Mouse (Mus musculus) heart, embryonic 12.5 days (tissue): ENCODE measurements at regions not wholly inside any gene's neighbourhood (a gene's known extent, or its start where the extent isn't known, plus 50 kb on each side); places are given as distances from the start of the nearest gene placed in this dataset.

Experiments
- ATAC-seq: fragments of 200-750 bp; cut with Nextera tagmentation; 2 replicates; pipeline ENCODE4 v1.8.0; 2017; ENCODE audit warnings: moderate TSS enrichment, moderate library complexity; ENCODE audit not compliant: insufficient number of reproducible peaks, low FRiP score
- H3K27ac ChIP-seq: fragments of 300-500 bp; sonication (generic); 2 replicates; pipeline ENCODE4 v1.5.1; 2016; ENCODE audit warnings: mild to moderate bottlenecking, moderate library complexity; ENCODE audit not compliant: poor library complexity, severe bottlenecking
- H3K27me3 ChIP-seq: fragments of 300-500 bp; sonication (generic); replicated peaks from 2 replicates; pipeline ENCODE4 v1.6.1; 2016; ENCODE audit warnings: mild to moderate bottlenecking, moderate library complexity
- H3K36me3 ChIP-seq: fragments of 300-500 bp; sonication (generic); 2 replicates; pipeline ENCODE4 v1.6.1; 2016; ENCODE audit warnings: mild to moderate bottlenecking, moderate library complexity
- H3K4me1 ChIP-seq: fragments of 300-500 bp; sonication (generic); replicated peaks from 2 replicates; pipeline ENCODE4 v1.6.1; 2016; ENCODE audit warnings: mild to moderate bottlenecking
- H3K4me2 ChIP-seq: fragments of 300-500 bp; sonication (generic); 2 replicates; pipeline ENCODE4 v1.6.1; 2016; ENCODE audit warnings: mild to moderate bottlenecking, moderate library complexity
- H3K4me3 ChIP-seq: fragments of 300-500 bp; sonication (generic); 2 replicates; pipeline ENCODE4 v1.5.1; 2016; ENCODE audit warnings: mild to moderate bottlenecking
- H3K9ac ChIP-seq: fragments of 300-500 bp; sonication (generic); 2 replicates; pipeline ENCODE4 v1.6.1; 2016; ENCODE audit warnings: mild to moderate bottlenecking, moderate library complexity
- H3K9me3 ChIP-seq: fragments of 300-500 bp; sonication (generic); replicated peaks from 2 replicates; pipeline ENCODE4 v1.6.1; 2016; ENCODE audit warnings: mild to moderate bottlenecking, moderate library complexity
- WGBS: fragments of 180-500 bp; shearing (Covaris S2); methylation state at CpG from one replicate; pipeline ENCODE4 v1.1.7; 2016; 5-methylcytosine and 5-hydroxymethylcytosine counted together

GRCm38 (mm10) chr2:78724416-78724815 lies 143.5 kb upstream of the Ube2e3 start:
- Histone ChIP-seq H3K4me2 (no peak overlapping the region), H3K9me3 (no peaks in the 10 kb centered on the region), H3K4me1 (0 out of 2 replicates have a peak, but pooled peaks cover 2% of the 10 kb centered on the region), H3K4me3 (no peak overlapping the region), H3K27me3 (no peaks in the 10 kb centered on the region), H3K36me3 (no peaks in the 10 kb centered on the region), H3K27ac (no peak overlapping the region), H3K9ac (no peak overlapping the region)
- WGBS: 42% methylated on average over 2 of the region's 2 CpGs
- no peak for ATAC-seq

GRCm38 (mm10) chr2:78723423-78723822 lies 144.5 kb upstream of the Ube2e3 start:
- H3K27ac ChIP-seq: no peak overlapping the region
- peaks cover 9% of the 10 kb centered on the region; the same call in 1 of the 2 replicates for H3K4me1 ChIP-seq
- 93% methylated on average over 3 of the region's 3 CpGs for WGBS
- H3K9me3 ChIP-seq: no peaks in the 10 kb centered on the region
- H3K4me3 ChIP-seq: no peak overlapping the region
- no peaks in the 10 kb centered on the region for H3K36me3 ChIP-seq
- no peaks in the 10 kb centered on the region for H3K27me3 ChIP-seq
- H3K9ac ChIP-seq: no peak overlapping the region
- H3K4me2 ChIP-seq: no peak overlapping the region
- ATAC-seq: no peak

GRCm38 (mm10) chr2:78722739-78723138 lies 145.2 kb upstream of the Ube2e3 start:
- H3K9me3 ChIP-seq: no peaks in the 10 kb centered on the region
- no peak for ATAC-seq
- no peaks in the 10 kb centered on the region for H3K27me3 ChIP-seq
- 57% methylated on average over 6 of the region's 6 CpGs for WGBS
- no peaks in the 10 kb centered on the region for H3K36me3 ChIP-seq
- H3K9ac ChIP-seq: no peak overlapping the region
- no peak overlapping the region for H3K4me2 ChIP-seq
- H3K4me1 ChIP-seq: peaks cover 9% of the 10 kb centered on the region; the same call in 1 of the 2 replicates
- no peak overlapping the region for H3K27ac ChIP-seq
- H3K4me3 ChIP-seq: no peak overlapping the region

- ATAC-seq: peak; percentile 68; the same call in 1 of the 2 replicates
- Histone ChIP-seq H3K9ac (no peak overlapping the region), H3K27ac (no peak overlapping the region), H3K4me1 (peaks cover 13% of the 10 kb centered on the region), H3K27me3 (no peaks in the 10 kb centered on the region), H3K4me2 (no peak overlapping the region), H3K4me3 (no peak overlapping the region), H3K9me3 (no peaks in the 10 kb centered on the region), H3K36me3 (no peaks in the 10 kb centered on the region)
- WGBS: 50% methylated on average over 1 of the region's 1 CpGs
These were observed 149.4 kb upstream of the Ube2e3 start for GRCm38 (mm10) chr2:78718550-78718949.

- no peak overlapping the region for H3K4me3 ChIP-seq
- 0 out of 2 replicates have a peak overlapping the region, but pooled peaks have one; percentile 38 for H3K27ac ChIP-seq
- ATAC-seq: peak; percentile 66; the same call in 1 of the 2 replicates
- no peaks in the 10 kb centered on the region for H3K36me3 ChIP-seq
- peaks cover 13% of the 10 kb centered on the region for H3K4me1 ChIP-seq
- no peaks in the 10 kb centered on the region for H3K27me3 ChIP-seq
- no peaks in the 10 kb centered on the region for H3K9me3 ChIP-seq
- WGBS: 21% methylated on average over 7 of the region's 7 CpGs
- H3K4me2 ChIP-seq: peak overlapping the region; percentile 49
- H3K9ac ChIP-seq: no peak overlapping the region
These were observed 151.6 kb upstream of the Ube2e3 start for GRCm38 (mm10) chr2:78716157-78716798.

- Histone ChIP-seq H3K9me3 (no peaks in the 10 kb centered on the region), H3K9ac (no peak overlapping the region), H3K27me3 (no peaks in the 10 kb centered on the region), H3K4me3 (no peak overlapping the region), H3K4me2 (no peak overlapping the region), H3K27ac (no peak overlapping the region), H3K4me1 (no peaks in the 10 kb centered on the region), H3K36me3 (no peaks in the 10 kb centered on the region)
- WGBS: 93% methylated on average over 6 of the region's 6 CpGs
- ATAC-seq: no peak
These were observed 173.1 kb upstream of the Ube2e3 start for GRCm38 (mm10) chr2:78694851-78695250.

GRCm38 (mm10) chr2:78656668-78657067 lies 211.3 kb upstream of the Ube2e3 start:
- Histone ChIP-seq H3K4me2 (no peak overlapping the region), H3K4me1 (no peaks in the 10 kb centered on the region), H3K36me3 (no peaks in the 10 kb centered on the region), H3K4me3 (no peak overlapping the region), H3K9ac (no peak overlapping the region), H3K27ac (no peak overlapping the region), H3K27me3 (no peaks in the 10 kb centered on the region), H3K9me3 (no peaks in the 10 kb centered on the region)
- ATAC-seq: no peak
- WGBS: 88% methylated on average over 2 of the region's 2 CpGs

GRCm38 (mm10) chr2:78655156-78655855 lies 212.6 kb upstream of the Ube2e3 start:
- Histone ChIP-seq H3K4me2 (no peak overlapping the region), H3K4me3 (no peak overlapping the region), H3K4me1 (no peaks in the 10 kb centered on the region), H3K27me3 (no peaks in the 10 kb centered on the region), H3K9me3 (no peaks in the 10 kb centered on the region), H3K36me3 (no peaks in the 10 kb centered on the region), H3K27ac (no peak overlapping the region), H3K9ac (no peak overlapping the region)
- WGBS: 79% methylated on average over 7 of the region's 7 CpGs
- ATAC-seq: no peak

GRCm38 (mm10) chr2:78651549-78651948 lies 216.4 kb upstream of the Ube2e3 start:
- H3K27me3 ChIP-seq: no peaks in the 10 kb centered on the region
- no peak overlapping the region for H3K4me3 ChIP-seq
- H3K4me1 ChIP-seq: no peaks in the 10 kb centered on the region
- H3K9me3 ChIP-seq: no peaks in the 10 kb centered on the region
- H3K9ac ChIP-seq: no peak overlapping the region
- H3K4me2 ChIP-seq: no peak overlapping the region
- no peaks in the 10 kb centered on the region for H3K36me3 ChIP-seq
- no peak overlapping the region for H3K27ac ChIP-seq
- ATAC-seq: no peak
- WGBS: 57% methylated on average over 2 of the region's 2 CpGs

GRCm38 (mm10) chr2:78640361-78640760 lies 227.6 kb upstream of the Ube2e3 start:
- Histone ChIP-seq H3K27me3 (no peaks in the 10 kb centered on the region), H3K27ac (no peak overlapping the region), H3K4me1 (no peaks in the 10 kb centered on the region), H3K9ac (no peak overlapping the region), H3K4me3 (no peak overlapping the region), H3K36me3 (no peaks in the 10 kb centered on the region), H3K9me3 (no peaks in the 10 kb centered on the region), H3K4me2 (no peak overlapping the region)
- 84% methylated on average over 6 of the region's 6 CpGs for WGBS
- no peak for ATAC-seq

GRCm38 (mm10) chr2:78625264-78625663 lies 242.7 kb upstream of the Ube2e3 start:
- Histone ChIP-seq H3K4me1 (no peaks in the 10 kb centered on the region), H3K9ac (no peak overlapping the region), H3K4me2 (no peak overlapping the region), H3K36me3 (no peaks in the 10 kb centered on the region), H3K4me3 (no peak overlapping the region), H3K27me3 (no peaks in the 10 kb centered on the region), H3K9me3 (no peaks in the 10 kb centered on the region), H3K27ac (no peak overlapping the region)
- 74% methylated on average over 4 of the region's 4 CpGs for WGBS
- no peak for ATAC-seq
